Mouse (Mus musculus) thymus, postnatal 14 days (tissue): Measurements from ENCODE around the gene Spo11.

Experiments used
- DNase-seq: peaks from one replicate; pipeline ENCODE4 v3.0.0; 2021

The Spo11 gene

DNA sequence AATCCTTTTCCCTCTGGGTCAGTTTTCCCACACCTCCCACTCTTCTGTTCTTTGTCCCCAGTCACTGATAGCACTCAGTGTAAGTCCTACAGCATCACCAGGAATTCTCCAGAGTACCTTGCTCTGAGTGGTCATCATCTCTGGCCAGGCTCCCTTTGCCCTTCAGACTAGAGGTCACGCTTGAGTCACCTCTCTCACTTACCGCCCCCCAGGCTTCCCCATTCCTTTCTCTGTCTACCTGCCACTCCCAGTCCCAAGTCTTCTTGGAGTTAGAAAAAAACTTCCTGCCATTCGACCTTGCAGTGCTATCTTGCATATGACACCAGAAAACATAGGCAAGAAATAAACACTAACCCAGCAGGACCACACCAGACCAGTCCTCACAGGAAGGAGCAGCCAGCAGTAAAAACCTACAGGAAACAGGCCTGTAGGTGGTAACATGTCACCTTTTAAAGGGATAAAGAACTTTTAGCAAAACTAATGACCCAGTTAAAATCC, 32.8 kb downstream of the Spo11 start:
- DNase-seq = no peak

DNA sequence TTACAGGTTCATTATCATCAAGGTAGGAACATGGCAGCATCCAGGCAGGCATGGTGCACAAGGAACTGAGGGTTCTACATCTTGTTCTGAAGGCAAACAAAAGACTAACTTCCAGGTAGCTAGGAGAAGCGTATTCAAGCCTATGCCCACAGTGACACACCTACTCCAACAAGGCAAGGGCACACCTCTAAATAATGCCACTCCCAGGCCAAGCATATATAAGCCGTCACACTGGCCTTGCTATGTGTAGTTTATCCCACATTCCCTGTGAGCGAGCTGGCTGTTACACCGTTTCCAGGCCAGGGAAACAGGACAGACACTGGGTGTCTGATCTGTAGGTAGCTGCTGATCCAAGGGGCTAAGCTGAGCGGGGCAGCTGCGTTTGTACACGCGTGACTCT, 33.9 kb downstream of the Spo11 start:
- no peak for DNase-seq

- no peak for DNase-seq
Observed at GRCm38 (mm10) chr2:173014741-173015287, 37.3 kb downstream of the Spo11 start.

DNA sequence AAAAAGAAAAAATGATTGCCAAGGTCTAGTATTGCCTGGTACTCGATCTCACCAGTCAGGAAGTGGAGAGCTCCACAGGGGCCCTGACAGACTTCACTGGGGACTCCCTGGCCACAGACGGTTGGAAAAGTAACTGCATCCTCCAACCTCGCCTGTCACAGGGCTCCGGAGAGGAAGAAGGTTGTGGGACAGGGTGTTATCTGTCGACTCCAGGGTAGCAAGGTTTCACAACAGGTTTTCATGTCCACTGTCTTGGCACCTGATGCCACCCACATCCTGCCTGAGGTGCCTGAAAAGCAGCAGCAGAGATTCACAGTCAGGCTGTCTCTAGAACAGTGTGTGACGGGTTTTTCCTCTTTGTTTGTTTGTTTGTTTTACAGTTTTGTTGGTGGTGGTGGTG, 40.4 kb downstream of the Spo11 start:
- peak; percentile 57 for DNase-seq

DNA sequence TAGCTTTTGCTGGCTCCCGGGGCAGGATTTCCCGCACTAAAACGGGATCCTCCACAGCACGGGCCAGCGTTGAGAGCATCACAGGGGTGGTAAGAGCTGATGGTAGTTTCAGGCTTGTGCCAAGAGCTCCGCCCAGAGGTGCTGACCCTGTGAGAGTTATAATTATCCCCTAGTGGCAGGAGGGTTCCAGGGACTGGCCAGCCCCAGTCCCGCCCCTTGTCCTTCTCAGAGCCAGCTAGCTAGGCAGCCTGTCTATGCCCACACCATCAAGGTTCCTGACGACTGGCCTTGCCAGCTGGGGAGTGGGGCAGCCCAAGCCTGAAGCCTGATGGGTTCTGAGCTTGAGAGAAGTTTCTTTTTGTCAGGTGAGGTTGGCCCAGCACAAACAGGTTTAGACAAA, 41.1 kb downstream of the Spo11 start:
- DNase-seq = no peak

DNA sequence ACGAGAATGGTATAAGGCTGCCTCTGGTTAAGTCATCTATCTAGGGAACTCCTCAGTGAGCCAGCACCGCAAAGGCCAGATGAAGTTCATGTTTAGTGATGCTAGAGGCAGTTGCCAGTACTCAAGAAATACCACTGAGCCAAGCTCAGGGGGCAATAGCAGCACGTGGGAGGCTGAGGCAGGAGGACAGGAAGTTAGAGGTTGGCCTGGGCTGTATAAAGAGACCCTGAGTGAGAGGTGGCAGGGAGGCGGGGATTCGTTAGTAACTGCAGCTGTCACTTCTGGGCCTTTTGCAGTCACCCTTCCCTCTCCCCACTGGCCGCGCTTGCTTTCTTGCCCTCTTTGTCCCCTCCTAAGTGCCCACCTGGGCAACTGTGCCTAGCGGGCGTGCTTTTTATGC, 41.8 kb downstream of the Spo11 start:
- peak; percentile 63 for DNase-seq

DNA sequence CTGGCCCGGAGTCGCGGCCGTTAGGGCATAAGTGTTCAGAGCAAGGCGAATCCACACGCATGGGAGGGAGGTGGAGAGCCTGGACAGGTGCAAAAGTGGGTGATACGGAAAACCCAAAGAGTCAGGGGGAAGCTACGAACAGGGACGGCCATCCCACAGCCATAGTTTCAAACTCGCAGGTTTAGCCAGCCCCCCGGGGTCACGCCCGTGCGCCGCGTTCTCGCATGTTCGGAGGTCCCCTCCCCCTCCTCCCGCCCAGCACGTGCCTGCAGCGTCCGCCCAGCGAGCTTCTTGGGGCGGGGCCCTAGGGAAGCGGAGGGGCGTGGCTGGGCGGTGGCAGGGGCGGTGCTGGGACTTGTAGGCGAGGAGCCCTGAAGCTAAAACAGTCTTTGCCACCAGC, 42.3 kb downstream of the Spo11 start:
- peak; percentile 98 for DNase-seq

- DNase-seq = no peak
Observed at GRCm38 (mm10) chr2:173020430-173020829, 42.9 kb downstream of the Spo11 start, which contains the start of gene Rbm38. Gene Rbm38 (plus strand): TSS chr2:173020498.

- peak; percentile 97 for DNase-seq
Observed at GRCm38 (mm10) chr2:173021633-173022055, 44.1 kb downstream of the Spo11 start.

GRCm38 (mm10) chr2:173022056-173022681, 44.7 kb downstream of the Spo11 start:
- peak; percentile 81 for DNase-seq

- DNase-seq = peak; percentile 43
Observed at GRCm38 (mm10) chr2:173022813-173023212, 45.3 kb downstream of the Spo11 start.

- peak; percentile 56 for DNase-seq
Observed at GRCm38 (mm10) chr2:173023371-173023851, 45.9 kb downstream of the Spo11 start.

DNA sequence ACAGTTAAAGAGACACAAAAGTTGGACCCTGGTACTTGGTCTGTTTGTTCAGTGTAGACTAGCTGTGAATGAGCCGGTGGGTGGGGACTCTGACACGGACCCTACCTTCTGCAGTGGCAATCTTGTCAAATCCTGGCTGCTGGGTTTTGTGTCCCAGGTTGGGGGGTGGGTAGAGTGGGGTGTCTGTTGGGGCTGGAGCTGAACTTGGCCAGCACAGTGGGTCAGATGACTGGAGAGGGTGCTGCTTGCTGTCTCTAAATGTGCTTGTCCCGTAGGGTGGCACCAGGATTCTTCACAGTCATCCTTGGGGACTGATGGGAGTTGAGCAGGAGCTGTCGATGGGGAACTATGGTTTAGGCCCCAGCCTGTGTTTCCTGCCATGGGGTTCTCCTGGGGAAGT, 46.5 kb downstream of the Spo11 start:
- DNase-seq = no peak

- DNase-seq = no peak
Observed at GRCm38 (mm10) chr2:173024392-173024791, 46.9 kb downstream of the Spo11 start.

GRCm38 (mm10) chr2:173024938-173025337, 47.4 kb downstream of the Spo11 start:
- DNase-seq = no peak

GRCm38 (mm10) chr2:173026286-173026685, 48.8 kb downstream of the Spo11 start:
- no peak for DNase-seq

GRCm38 (mm10) chr2:173026688-173027131, 49.2 kb downstream of the Spo11 start:
- peak; percentile 88 for DNase-seq

DNA sequence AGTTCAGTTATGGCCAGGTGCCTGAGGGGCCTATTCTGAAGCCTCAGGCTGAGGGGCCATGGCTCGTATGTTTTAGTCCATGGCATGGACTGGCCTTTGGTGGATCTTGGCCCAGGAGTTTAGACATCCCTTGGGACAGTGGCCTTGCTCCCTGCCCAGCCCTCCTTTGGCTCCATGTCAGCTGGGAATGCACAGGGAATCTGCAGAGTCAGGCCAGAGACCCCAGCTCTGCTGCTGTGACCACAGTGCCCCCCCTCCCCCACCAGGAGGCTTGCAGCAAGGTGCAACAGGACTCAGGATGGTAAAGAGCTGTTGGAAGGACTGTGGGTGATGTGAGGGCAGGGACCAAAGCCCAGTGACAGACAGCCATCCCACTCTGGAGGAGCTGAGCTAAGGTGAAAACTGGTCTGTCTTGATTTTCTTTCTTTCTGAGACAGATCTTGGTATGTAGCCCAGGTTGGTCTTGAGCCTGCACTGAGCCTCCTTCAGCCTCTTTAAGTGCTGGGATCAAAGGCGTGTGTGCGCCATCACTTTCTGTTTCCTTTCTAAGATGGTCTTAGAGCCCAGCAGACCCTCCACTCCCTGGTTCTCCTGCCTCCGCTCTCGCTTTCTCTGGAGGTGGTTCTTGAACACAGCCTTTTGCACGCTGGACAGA, 49.8 kb downstream of the Spo11 start:
- DNase-seq = peak; percentile 63

DNA sequence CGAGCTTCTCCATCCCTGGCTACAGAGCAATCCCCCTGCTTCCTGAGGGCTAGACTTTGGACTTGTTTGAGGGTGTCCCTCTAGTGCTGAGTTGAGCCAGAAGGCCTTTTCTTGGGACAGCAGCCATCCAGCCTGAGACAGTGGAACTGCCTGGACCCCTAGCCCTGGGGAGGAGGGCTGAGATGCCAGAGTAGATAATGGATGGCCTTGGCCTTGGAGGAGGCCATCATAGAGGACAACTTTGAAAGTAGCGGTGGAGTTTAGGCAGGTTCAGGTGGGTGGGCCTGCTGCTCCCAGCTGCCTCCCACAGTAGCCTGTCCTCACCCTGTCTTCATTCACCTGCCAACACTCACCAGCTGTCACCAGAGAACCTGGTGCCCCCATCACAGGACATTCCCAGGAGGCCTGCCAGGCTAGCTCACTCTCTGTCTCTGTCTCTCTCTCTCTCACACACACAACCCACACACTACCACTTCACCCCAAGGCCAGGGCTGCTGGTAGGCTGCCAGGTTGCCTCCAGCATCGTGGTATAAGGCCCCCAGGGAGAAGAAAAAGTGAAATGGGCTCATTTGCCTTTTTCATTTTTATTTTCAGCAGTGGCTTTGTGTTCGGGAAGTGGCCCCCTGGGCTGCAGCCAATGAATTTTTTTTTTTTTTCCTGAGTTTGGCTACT, 50.5 kb downstream of the Spo11 start:
- DNase-seq = peak; percentile 20

GRCm38 (mm10) chr2:173028508-173029031, 51.1 kb downstream of the Spo11 start:
- DNase-seq = peak; percentile 10

GRCm38 (mm10) chr2:173030591-173031338, 53.3 kb downstream of the Spo11 start:
- no peak for DNase-seq

- DNase-seq = peak; percentile 71
Observed at GRCm38 (mm10) chr2:173033531-173033930, 56.0 kb downstream of the Spo11 start.
